Mouse (Mus musculus) heart, postnatal 0 days (tissue): ENCODE measurements around the gene Fam198b. TPM values are rescaled to one million over a fixed set of nuclear protein-coding genes. Genes with fewer than 3 reads are reported as not detected.

Source experiments
- ATAC-seq: fragments of 200-750 bp; cut with Nextera tagmentation; 2 replicates; pipeline ENCODE4 v1.8.0; 2017; ENCODE audit warnings: low read depth, moderate number of reproducible peaks, moderate library complexity; ENCODE audit not compliant: insufficient read depth
- DNase-seq: peaks from one replicate; pipeline ENCODE4 v3.0.0-alpha.2; 2016; ENCODE audit warnings: low spot score
- H3K27ac ChIP-seq: fragments of 300-500 bp; sonication (generic); 2 replicates; pipeline ENCODE4 v1.5.1; 2014; ENCODE audit warnings: low read depth, mild to moderate bottlenecking
- H3K27me3 ChIP-seq: fragments of 300-500 bp; sonication (generic); 2 replicates; pipeline ENCODE4 v1.6.1; 2014; ENCODE audit warnings: low read length, mixed read lengths; ENCODE audit not compliant: control insufficient read depth, insufficient read depth
- H3K36me3 ChIP-seq: fragments of 300-500 bp; sonication (generic); replicated peaks from 2 replicates; pipeline ENCODE4 v1.6.1; 2014; ENCODE audit warnings: low read length, mixed read lengths; ENCODE audit not compliant: control insufficient read depth, insufficient read depth
- H3K4me1 ChIP-seq: fragments of 300-500 bp; sonication (generic); 2 replicates; pipeline ENCODE4 v1.6.1; 2014; ENCODE audit warnings: antibody characterized with exemption; ENCODE audit not compliant: control insufficient read depth, insufficient read depth
- H3K4me2 ChIP-seq: fragments of 300-500 bp; sonication (generic); 2 replicates; pipeline ENCODE4 v1.6.1; 2014; ENCODE audit warnings: low read depth, mild to moderate bottlenecking, low read length, moderate library complexity
- H3K4me3 ChIP-seq: fragments of 300-500 bp; sonication (generic); 2 replicates; pipeline ENCODE4 v1.5.1; 2014; ENCODE audit warnings: low read depth, low read length
- H3K9ac ChIP-seq: fragments of 300-500 bp; sonication (generic); replicated peaks from 2 replicates; pipeline ENCODE4 v1.6.1; 2014; ENCODE audit warnings: low read depth, low read length, mixed read lengths
- H3K9me3 ChIP-seq: fragments of 300-500 bp; sonication (generic); replicated peaks from 2 replicates; pipeline ENCODE4 v1.6.1; 2016; ENCODE audit warnings: low read length; ENCODE audit not compliant: control insufficient read depth
- CTCF ChIP-seq: IDR thresholded peaks from 2 replicates; pipeline ENCODE4 v1.5.1; 2016; ENCODE audit warnings: antibody characterized with exemption, control low read depth, low read depth
- EP300 ChIP-seq: IDR thresholded peaks from 2 replicates; pipeline ENCODE4 v1.6.1; 2016; ENCODE audit warnings: antibody characterized with exemption, low read depth
- WGBS: fragments of 180-500 bp; shearing (Covaris S2); extraction: QIAGEN DNeasy Blood & Tissue Kit; methylation state at CpG from one replicate; pipeline ENCODE4 v1.1.7; 2014; 5-methylcytosine and 5-hydroxymethylcytosine counted together
- polyA plus RNA-seq: library from polyadenylated mRNA; unstranded; fragments of >200 nt; fragmentation: Nextera tagmentation; extraction: Ambion mirVana; gene quantifications from 2 replicates; pipeline ENCODE4 v1.2.1, GENCODE M21; 2015
- total RNA-seq: library from RNA; depleted of rRNA; stranded (reverse); fragments of >200 nt; gene quantifications from 2 replicates; pipeline ENCODE4 v1.2.3, GENCODE M21; 2014; ENCODE audit warnings: low replicate concordance

The Fam198b gene
- total and polyA plus RNA-seq, 2 experiments from 2014 or later, result 51.9 to 114 TPM

GRCm38 (mm10) chr3:79857780-79858179, 26.6 kb upstream of the Fam198b start:
- ATAC-seq, result no peak
- H3K9me3 ChIP-seq, result no peaks in the 10 kb centered on the region
- no peaks in the 10 kb centered on the region for H3K4me1 ChIP-seq
- no peak overlapping the region for H3K4me2 ChIP-seq
- no peaks in the 10 kb centered on the region for H3K36me3 ChIP-seq
- TF ChIP-seq EP300 (no peak), CTCF (no peak)
- WGBS, result 85% methylated on average over 5 of the region's 5 CpGs
- H3K4me3 ChIP-seq, result no peak overlapping the region
- no peak for DNase-seq
- H3K9ac ChIP-seq, result no peak overlapping the region
- no peaks in the 10 kb centered on the region for H3K27me3 ChIP-seq
- H3K27ac ChIP-seq, result no peak overlapping the region

- H3K27ac ChIP-seq, result no peak overlapping the region
- no peaks in the 10 kb centered on the region for H3K9me3 ChIP-seq
- H3K27me3 ChIP-seq, result no peaks in the 10 kb centered on the region
- H3K9ac ChIP-seq, result no peak overlapping the region
- no peak overlapping the region for H3K4me3 ChIP-seq
- H3K4me2 ChIP-seq, result no peak overlapping the region
- H3K36me3 ChIP-seq, result no peaks in the 10 kb centered on the region
- no peaks in the 10 kb centered on the region for H3K4me1 ChIP-seq
- no peak for TF ChIP-seq EP300
- WGBS, result 84% methylated on average over 3 of the region's 3 CpGs
- ATAC-seq (no peak), DNase-seq (no peak)
These were observed 26.1 kb upstream of the Fam198b start for GRCm38 (mm10) chr3:79858221-79858620.

- WGBS, result 73% methylated on average over 7 of the region's 7 CpGs
- Histone ChIP-seq H3K27ac (no peak overlapping the region), H3K4me3 (no peak overlapping the region), H3K4me2 (no peak overlapping the region), H3K27me3 (no peaks in the 10 kb centered on the region), H3K4me1 (no peaks in the 10 kb centered on the region), H3K36me3 (no peaks in the 10 kb centered on the region), H3K9me3 (no peaks in the 10 kb centered on the region), H3K9ac (no peak overlapping the region)
- DNase-seq (no peak), ATAC-seq (no peak)
- TF ChIP-seq CTCF, result no peak
- no peak for TF ChIP-seq EP300
These were observed 19.5 kb upstream of the Fam198b start for GRCm38 (mm10) chr3:79864824-79865223.

GRCm38 (mm10) chr3:79866089-79866488, 18.2 kb upstream of the Fam198b start:
- TF ChIP-seq CTCF, result no peak
- no peak for TF ChIP-seq EP300
- H3K27ac ChIP-seq, result no peak overlapping the region

GRCm38 (mm10) chr3:79866526-79866925, 17.8 kb upstream of the Fam198b start:
- Histone ChIP-seq H3K9me3 (no peaks in the 10 kb centered on the region), H3K4me2 (no peak overlapping the region), H3K4me3 (no peak overlapping the region), H3K27me3 (no peaks in the 10 kb centered on the region), H3K27ac (no peak overlapping the region), H3K9ac (no peak overlapping the region), H3K36me3 (no peaks in the 10 kb centered on the region), H3K4me1 (no peaks in the 10 kb centered on the region)
- TF ChIP-seq CTCF (no peak), EP300 (no peak)
- DNase-seq (no peak), ATAC-seq (no peak)
- 86% methylated on average over 9 of the region's 9 CpGs for WGBS

More at GRCm38 (mm10) chr3:79866089-79866488, 18.2 kb upstream of the Fam198b start:
- Histone ChIP-seq H3K4me2 (no peak overlapping the region), H3K27me3 (no peaks in the 10 kb centered on the region), H3K4me1 (no peaks in the 10 kb centered on the region), H3K4me3 (no peak overlapping the region), H3K36me3 (no peaks in the 10 kb centered on the region), H3K9me3 (no peaks in the 10 kb centered on the region), H3K9ac (no peak overlapping the region)
- ATAC-seq (no peak), DNase-seq (no peak)
- 74% methylated on average over 3 of the region's 3 CpGs for WGBS

- Histone ChIP-seq H3K36me3 (no peaks in the 10 kb centered on the region), H3K27me3 (no peaks in the 10 kb centered on the region), H3K4me3 (no peak overlapping the region), H3K4me1 (no peaks in the 10 kb centered on the region), H3K27ac (no peak overlapping the region), H3K9me3 (no peaks in the 10 kb centered on the region), H3K9ac (no peak overlapping the region), H3K4me2 (no peak overlapping the region)
- WGBS, result 56% methylated on average over 1 of the region's 1 CpGs
- ATAC-seq (no peak), DNase-seq (no peak)
- TF ChIP-seq EP300, result no peak
- no peak for TF ChIP-seq CTCF
These were observed 17.1 kb upstream of the Fam198b start for GRCm38 (mm10) chr3:79867121-79867709.
